Mouse (Mus musculus): ENCODE measurements around the gene Atg9a. TPM values are rescaled to one million over a fixed set of nuclear protein-coding genes. Genes with fewer than 3 reads are reported as not detected.
"Not testable (repeated sequence)": the region's sequence is repeated elsewhere in the genome, so short reads cannot be mapped to it uniquely, and the experiment has no call there.

The Atg9a gene
- polyA plus RNA-seq (2015; fragmentation: Nextera tagmentation; extraction: Ambion mirVana), result 17.4 and 18.8 TPM in 2 replicates

DNA sequence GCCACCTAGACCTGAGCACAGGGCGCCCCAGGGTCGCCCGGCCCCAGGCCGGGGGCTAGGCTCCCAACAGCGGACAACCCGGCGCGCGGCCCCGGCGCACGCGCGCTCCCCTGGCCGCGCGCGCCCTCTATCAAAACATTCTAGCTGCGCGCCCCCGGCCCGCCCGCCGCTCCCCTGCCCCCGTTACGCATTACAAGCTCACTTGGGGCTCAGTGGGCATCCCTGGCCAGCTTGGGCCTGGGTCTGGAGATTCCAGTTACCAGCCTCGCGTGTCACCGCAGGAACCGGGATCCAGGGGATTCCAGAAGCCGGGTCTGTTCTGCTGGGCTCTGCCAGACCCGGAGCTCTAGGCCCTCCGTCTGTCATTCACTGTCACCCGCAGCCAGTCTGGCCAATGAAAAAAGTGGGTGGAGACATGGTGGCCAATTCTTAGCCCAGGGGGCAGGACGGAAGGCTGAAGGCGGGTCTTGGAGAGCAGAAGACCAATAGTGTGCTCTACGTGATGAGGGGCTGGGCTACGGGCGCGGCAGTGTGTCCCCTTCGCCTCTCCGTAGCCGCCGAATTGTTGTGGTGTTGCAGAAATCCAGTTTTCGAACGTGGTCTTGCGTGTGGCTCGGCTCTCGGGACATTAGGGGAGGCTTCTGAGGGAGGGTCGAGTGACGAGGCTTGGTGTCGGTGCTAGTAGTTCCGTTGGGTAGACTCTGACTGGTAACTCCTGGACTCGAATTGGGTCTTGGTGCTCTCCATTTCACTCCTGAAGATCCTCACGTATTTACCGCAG, at the start of gene Atg9a, which contains the start of gene Ankzf1:
Atg9a (minus strand) TSS at position 575 of the 781 bp plus-strand sequence.
Ankzf1 (plus strand) TSS at position 530 of the 781 bp plus-strand sequence.
- Histone ChIP-seq H3K4me3 (ENCODE audit: low read depth, low read length) (peak within 1 kb of the TSS; percentile 83), H3K36me3 (ENCODE audit: control insufficient read depth, insufficient read depth, low read length) (peaks cover 15% of the 10 kb centered on the region), H3K27ac (replicated peaks) (peak within 1 kb of the TSS; percentile 97), H3K9me3 (ENCODE audit: control insufficient read depth, low read length) (no peaks in the 10 kb centered on the region), H3K4me1 (replicated peaks; ENCODE audit: control insufficient read depth, insufficient read depth) (peaks cover 6% of the 10 kb centered on the region; the same call in 1 of the 2 replicates), H3K4me2 (replicated peaks; ENCODE audit: low read depth) (peak within 1 kb of the TSS; percentile 95), H3K27me3 (ENCODE audit: control insufficient read depth, insufficient read depth, low read length) (no peaks in the 10 kb centered on the region), H3K9ac (ENCODE audit: low read length) (peak within 1 kb of the TSS; percentile 92)
- peak; percentile 99 for ATAC-seq (ENCODE audit: low FRiP score, low TSS enrichment)
- TF ChIP-seq CTCF (IDR thresholded peaks at IDR 0.05; ENCODE audit: low read depth) (peak; percentile 22; the same call in 1 of the 2 replicates), EP300 (optimal IDR thresholded peaks at IDR 0.05) (no peak)
- WGBS, result under 1% methylated on average over 56 of the region's 56 CpGs
- peak; percentile 96 for DNase-seq (ENCODE audit: low spot score)

- no peaks in the 10 kb centered on the region for H3K27me3 ChIP-seq (ENCODE audit: control insufficient read depth, insufficient read depth, low read length)
- no peak overlapping the region for H3K4me3 ChIP-seq (ENCODE audit: low read depth, low read length)
- H3K9ac ChIP-seq (ENCODE audit: low read length), result no peak overlapping the region
- no peak for TF ChIP-seq CTCF (IDR thresholded peaks at IDR 0.05; ENCODE audit: low read depth)
- no peak for TF ChIP-seq EP300 (optimal IDR thresholded peaks at IDR 0.05)
- no peak for DNase-seq (ENCODE audit: low spot score)
- H3K4me1 ChIP-seq (replicated peaks; ENCODE audit: control insufficient read depth, insufficient read depth), result no peaks in the 10 kb centered on the region
- peaks cover 16% of the 10 kb centered on the region; the same call in 1 of the 2 replicates for H3K36me3 ChIP-seq (ENCODE audit: control insufficient read depth, insufficient read depth, low read length)
- no peak for ATAC-seq (ENCODE audit: low FRiP score, low TSS enrichment)
- WGBS, result 83% methylated on average over 10 of the region's 10 CpGs
- H3K4me2 ChIP-seq (replicated peaks; ENCODE audit: low read depth), result no peak overlapping the region
- no peak overlapping the region for H3K27ac ChIP-seq (replicated peaks)
- no peaks in the 10 kb centered on the region for H3K9me3 ChIP-seq (ENCODE audit: control insufficient read depth, low read length)
Observed at GRCm38 (mm10) chr1:75239591-75239990, 47.6 kb upstream of the Atg9a start.

GRCm38 (mm10) chr1:75236117-75237050, 44.4 kb upstream of the Atg9a start, which contains the start of gene Dnajb2:
Gene Dnajb2, plus strand, starts transcription at chr1:75236406.
- DNase-seq (ENCODE audit: low spot score) (peak; percentile 94), ATAC-seq (ENCODE audit: low FRiP score, low TSS enrichment) (peak; percentile 96)
- H3K36me3 ChIP-seq (ENCODE audit: control insufficient read depth, insufficient read depth, low read length), result peaks cover 6% of the 10 kb centered on the region; the same call in 1 of the 2 replicates

GRCm38 (mm10) chr1:75234606-75235005, 42.6 kb upstream of the Atg9a start:
- H3K4me2 ChIP-seq (replicated peaks; ENCODE audit: low read depth), result no peak overlapping the region
- H3K36me3 ChIP-seq (ENCODE audit: control insufficient read depth, insufficient read depth, low read length), result 0 out of 2 replicates have a peak, but pooled peaks cover 2% of the 10 kb centered on the region
- 2% methylated on average over 8 of the region's 8 CpGs for WGBS
- H3K27ac ChIP-seq (replicated peaks), result no peak overlapping the region
- no peak overlapping the region for H3K9ac ChIP-seq (ENCODE audit: low read length)
- DNase-seq (ENCODE audit: low spot score) (peak; percentile 74), ATAC-seq (ENCODE audit: low FRiP score, low TSS enrichment) (peak; percentile 27; the same call in 1 of the 2 replicates)
- TF ChIP-seq EP300 (optimal IDR thresholded peaks at IDR 0.05) (no peak), CTCF (IDR thresholded peaks at IDR 0.05; ENCODE audit: low read depth) (peak; percentile 81)
- H3K27me3 ChIP-seq (ENCODE audit: control insufficient read depth, insufficient read depth, low read length), result no peaks in the 10 kb centered on the region
- H3K4me3 ChIP-seq (ENCODE audit: low read depth, low read length), result no peak overlapping the region; the same call in 1 of the 2 replicates
- H3K9me3 ChIP-seq (ENCODE audit: control insufficient read depth, low read length), result no peaks in the 10 kb centered on the region
- H3K4me1 ChIP-seq (replicated peaks; ENCODE audit: control insufficient read depth, insufficient read depth), result no peaks in the 10 kb centered on the region

More at GRCm38 (mm10) chr1:75236117-75237050, 44.4 kb upstream of the Atg9a start, which contains the start of gene Dnajb2:
- Histone ChIP-seq H3K27me3 (ENCODE audit: control insufficient read depth, insufficient read depth, low read length) (no peaks in the 10 kb centered on the region), H3K4me1 (replicated peaks; ENCODE audit: control insufficient read depth, insufficient read depth) (no peaks in the 10 kb centered on the region), H3K4me3 (ENCODE audit: low read depth, low read length) (peak within 1 kb of the TSS; percentile 70), H3K4me2 (replicated peaks; ENCODE audit: low read depth) (peak within 1 kb of the TSS; percentile 91), H3K27ac (replicated peaks) (peak within 1 kb of the TSS; percentile 91), H3K9ac (ENCODE audit: low read length) (peak within 1 kb of the TSS; percentile 72), H3K9me3 (ENCODE audit: control insufficient read depth, low read length) (no peaks in the 10 kb centered on the region)
- TF ChIP-seq EP300 (optimal IDR thresholded peaks at IDR 0.05), result no peak
- no peak for TF ChIP-seq CTCF (IDR thresholded peaks at IDR 0.05; ENCODE audit: low read depth)
- under 1% methylated on average over 56 of the region's 64 CpGs for WGBS

DNA sequence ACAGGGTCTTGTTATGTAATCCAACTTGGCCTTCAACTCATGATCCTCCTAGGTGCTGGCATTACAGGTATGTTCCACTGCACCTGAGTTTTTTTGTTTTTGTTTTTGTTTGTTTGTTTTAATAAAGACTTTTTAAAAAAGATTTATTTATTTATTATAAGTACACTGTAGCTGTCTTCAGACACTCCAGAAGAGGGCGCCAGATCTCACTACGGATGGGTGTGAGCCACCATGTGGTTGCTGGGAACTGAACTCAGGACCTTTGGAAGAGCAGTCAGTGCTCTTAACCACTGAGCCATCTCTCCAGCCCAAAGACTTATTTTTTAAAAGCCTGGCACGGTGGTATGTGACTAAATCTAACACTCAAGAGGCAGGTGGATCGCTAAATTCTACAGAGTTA, 40.5 kb upstream of the Atg9a start:
- not testable (repeated sequence) for H3K27me3 ChIP-seq (ENCODE audit: control insufficient read depth, insufficient read depth, low read length); ATAC-seq (ENCODE audit: low FRiP score, low TSS enrichment); H3K4me3 ChIP-seq (ENCODE audit: low read depth, low read length); DNase-seq (ENCODE audit: low spot score); H3K9ac ChIP-seq (ENCODE audit: low read length); H3K36me3 ChIP-seq (ENCODE audit: control insufficient read depth, insufficient read depth, low read length); H3K27ac ChIP-seq (replicated peaks); H3K9me3 ChIP-seq (ENCODE audit: control insufficient read depth, low read length); H3K4me1 ChIP-seq (replicated peaks; ENCODE audit: control insufficient read depth, insufficient read depth); H3K4me2 ChIP-seq (replicated peaks; ENCODE audit: low read depth)
- TF ChIP-seq CTCF (IDR thresholded peaks at IDR 0.05; ENCODE audit: low read depth), result peak; percentile 30
- 78% methylated on average over 4 of the region's 4 CpGs for WGBS

All from stomach, postnatal 0 days (tissue).